Mouse (Mus musculus) cerebellum, adult 9-10 months (tissue): ENCODE measurements at regions not wholly inside any gene's neighbourhood (a gene's known extent, or its start where the extent isn't known, plus 50 kb on each side); places are given as distances from the start of the nearest gene placed in this dataset.

ENCODE experiments used
- DNase-seq: peaks from one replicate; pipeline ENCODE4 v3.0.0; 2022

GRCm38 (mm10) chrX:129272135-129272534 is 477.4 kb upstream of the Diaph2 start:
- DNase-seq, result no peak

GRCm38 (mm10) chrX:129303987-129304386 is 445.6 kb upstream of the Diaph2 start:
- DNase-seq, result peak; percentile 55

GRCm38 (mm10) chrX:129309380-129309779 is 440.2 kb upstream of the Diaph2 start:
- no peak for DNase-seq

GRCm38 (mm10) chrX:129329441-129329840 is 420.1 kb upstream of the Diaph2 start:
- DNase-seq, result no peak

GRCm38 (mm10) chrX:129332810-129333209 is 416.7 kb upstream of the Diaph2 start:
- DNase-seq, result no peak
